Mouse (Mus musculus): ENCODE data around the gene Pgm2. TPM values are rescaled to one million over a fixed set of nuclear protein-coding genes. Genes with fewer than 3 reads are reported as not detected.

Gene Pgm2
- polyA plus RNA-seq, 1 experiment from 2014 or later: 27.0 TPM

GRCm38 (mm10) chr5:64174429-64174935 is 81.7 kb downstream of the Pgm2 start:
- H3K9me3 ChIP-seq (ENCODE audit: low read length): no peaks in the 10 kb centered on the region
- ATAC-seq (no peak), DNase-seq (ENCODE audit: low spot score) (no peak)
- no peak overlapping the region for H3K4me2 ChIP-seq (replicated peaks; ENCODE audit: low read depth, low read length)
- no peaks in the 10 kb centered on the region for H3K36me3 ChIP-seq (ENCODE audit: insufficient read depth, low read length)
- no peak overlapping the region for H3K4me3 ChIP-seq (ENCODE audit: low read depth, low read length)
- H3K27ac ChIP-seq (ENCODE audit: low read length): no peak overlapping the region
- H3K9ac ChIP-seq (replicated peaks; ENCODE audit: low read depth): no peak overlapping the region
- no peak for TF ChIP-seq EP300 (IDR thresholded peaks at IDR 0.05)
- no peak for TF ChIP-seq CTCF (IDR thresholded peaks at IDR 0.05)
- no peaks in the 10 kb centered on the region for H3K27me3 ChIP-seq (replicated peaks; ENCODE audit: insufficient read depth, low read length)
- H3K4me1 ChIP-seq (ENCODE audit: insufficient read depth, low read depth, low read length): no peaks in the 10 kb centered on the region
- 51% methylated on average over 5 of the region's 5 CpGs for WGBS

Small RNA genes lying within 50 kb of the gene (microRNA-seq; reads per million reads assigned to microRNA genes)
- gene Gm22395 (not detected), gene Gm23967 (not detected)

Other genes with a start within 250 kb of the Pgm2 start
- gene Rell1, start 124.1 kb upstream of the Pgm2 start, polyA plus RNA-seq (2015; fragmentation: Nextera tagmentation; extraction: Ambion mirVana): 27.0 and 29.0 TPM in 2 replicates
- 15.3 and 18.0 TPM in 2 replicates for gene Tbc1d1, start 63.4 kb downstream of the Pgm2 start, polyA plus RNA-seq (2015; fragmentation: Nextera tagmentation; extraction: Ambion mirVana)